Mouse (Mus musculus): Measurements from ENCODE around the gene Col12a1.

DNA sequence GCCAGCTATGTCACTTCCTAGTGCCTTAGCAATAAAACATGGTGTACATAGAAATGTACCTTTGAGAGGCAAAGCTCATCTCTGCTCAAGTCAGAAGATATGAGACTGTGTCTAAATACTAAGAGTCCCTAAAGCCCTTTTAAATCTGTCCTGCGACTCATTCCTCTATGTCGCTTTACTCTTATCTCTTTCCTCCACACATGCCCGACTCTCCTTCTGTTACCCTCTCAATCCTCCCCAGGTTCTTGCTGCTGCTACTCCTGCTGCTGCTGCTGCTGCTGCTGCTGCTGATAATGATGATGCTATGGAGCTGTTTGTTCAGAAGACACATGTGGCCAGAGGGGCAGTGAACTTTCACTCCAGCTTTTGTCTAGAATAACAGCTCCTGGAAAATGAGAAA is 31.4 kb downstream of the Col12a1 start:
- TF ChIP-seq CTCF (IDR thresholded peaks at IDR 0.05; ENCODE audit: borderline replicate concordance, extremely low read depth, insufficient read depth, insufficient read length) (no peak), POLR2A (IDR thresholded peaks at IDR 0.05; ENCODE audit: borderline replicate concordance, extremely low read depth, insufficient read depth, insufficient read length, poor library complexity, severe bottlenecking) (no peak)

Measured in brain, embryonic 14.5 days (tissue).